Mouse (Mus musculus): Measurements from ENCODE around the gene Lifr.

Lifr gene

DNA sequence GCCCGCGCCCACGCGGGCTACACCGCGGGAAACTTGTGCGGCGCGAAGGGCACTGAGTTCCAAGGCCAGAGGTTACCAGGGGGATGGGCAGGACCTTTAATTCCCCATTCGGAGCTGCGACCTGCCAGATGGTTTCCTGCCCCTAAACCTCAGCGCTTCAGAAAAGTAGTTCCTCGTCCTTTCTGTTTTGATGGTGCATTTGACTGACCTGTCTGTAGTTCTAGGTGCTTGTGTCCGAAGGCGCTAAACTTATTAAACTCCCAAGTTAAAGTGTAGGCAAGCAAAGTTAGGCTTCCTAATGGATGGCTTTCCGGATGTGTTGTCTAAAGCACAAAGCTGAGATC, 39.5 kb downstream of the Lifr start:
- no peak for DNase-seq

GRCm38 (mm10) chr15:7130691-7131225, 40.3 kb downstream of the Lifr start:
- DNase-seq: no peak

- peak; percentile 23 for DNase-seq
These were observed 42.3 kb downstream of the Lifr start for GRCm38 (mm10) chr15:7132741-7133140.

GRCm38 (mm10) chr15:7134454-7135052, 44.1 kb downstream of the Lifr start:
- peak; percentile 18 for DNase-seq

DNA sequence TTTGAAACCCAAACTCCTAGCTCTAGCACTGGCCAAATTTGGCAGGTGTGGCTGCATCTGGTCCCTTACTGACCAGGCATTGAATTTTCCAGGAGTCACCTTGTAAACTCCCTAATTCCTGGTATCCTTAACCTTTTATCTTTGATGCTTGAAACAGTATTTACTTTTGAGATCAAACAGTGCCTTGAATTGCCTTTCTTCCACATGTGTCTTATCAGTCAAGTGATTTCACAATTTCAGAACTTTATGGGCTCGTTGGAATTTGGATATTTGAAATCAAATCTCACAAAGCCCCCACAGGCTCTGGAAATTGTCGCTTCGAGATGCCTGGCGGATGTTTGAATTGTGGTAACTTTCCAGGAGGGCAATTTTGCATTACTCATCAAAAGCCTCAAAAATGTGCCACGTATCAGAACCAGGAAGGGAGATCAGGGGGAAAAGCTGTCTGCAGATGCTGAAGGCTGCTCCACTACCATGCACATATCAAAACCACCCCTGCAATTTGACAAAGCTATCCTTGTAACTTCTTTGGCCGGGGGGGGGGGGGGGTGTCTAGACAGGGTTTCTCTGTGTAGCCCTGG, 45.7 kb downstream of the Lifr start:
- DNase-seq: no peak

DNA sequence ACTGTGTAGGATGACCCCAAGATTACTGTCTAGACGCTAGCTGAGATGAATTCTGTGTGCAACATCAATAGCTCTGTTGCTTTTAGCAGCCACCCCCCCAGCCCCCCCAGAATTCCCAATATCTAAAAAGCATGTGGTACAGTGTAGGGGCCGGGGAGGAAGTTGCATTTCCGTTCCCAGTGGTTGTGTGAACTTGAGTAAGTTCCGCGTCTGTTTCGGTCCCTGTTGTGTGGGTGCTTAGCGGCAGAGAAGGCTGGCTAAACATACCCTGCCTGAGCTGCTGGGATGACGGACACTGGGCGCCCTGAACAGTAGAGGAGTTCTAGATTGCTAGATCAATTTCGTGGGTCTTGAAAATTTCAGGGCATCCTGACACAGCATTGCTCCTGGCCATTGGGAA, 46.5 kb downstream of the Lifr start:
- DNase-seq: no peak

DNA sequence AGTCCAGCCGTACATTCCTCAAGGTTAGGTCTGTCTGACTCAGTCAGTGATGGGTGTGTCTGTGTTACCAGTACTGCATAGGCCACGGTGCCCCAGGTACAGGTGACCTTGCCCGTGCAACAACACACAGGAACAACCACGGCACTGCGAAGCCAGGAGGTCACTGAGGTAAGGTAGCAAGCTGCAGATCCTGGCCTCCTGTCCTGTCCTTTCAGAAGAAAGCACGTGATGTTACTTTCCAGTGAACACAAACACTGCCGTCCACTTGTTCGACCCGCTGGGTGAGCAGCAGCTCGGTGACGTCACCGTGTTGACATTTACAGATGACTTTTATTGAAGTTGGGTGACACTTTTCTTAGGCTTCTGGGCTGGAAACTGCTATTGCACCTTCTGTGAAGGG, 47.2 kb downstream of the Lifr start:
- no peak for DNase-seq

DNA sequence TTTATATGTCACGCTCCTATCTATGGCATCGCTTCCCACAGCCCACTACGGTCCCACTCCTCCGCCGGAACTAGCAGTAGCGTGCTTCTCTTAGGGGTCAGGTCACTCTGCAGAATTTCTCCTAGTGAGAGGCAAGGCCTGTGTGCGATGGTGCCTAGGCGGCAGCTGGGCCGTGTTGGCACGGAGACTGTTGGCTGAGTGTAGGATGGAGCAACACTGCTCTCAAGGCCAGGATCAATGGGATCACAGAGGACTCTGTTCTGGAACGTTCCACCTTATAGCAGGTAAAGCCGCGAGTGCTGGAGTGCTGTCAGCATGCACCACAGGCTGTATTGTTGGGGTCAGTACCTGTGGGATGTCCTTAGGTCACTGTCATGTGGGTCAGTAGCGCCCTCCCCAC, 48.1 kb downstream of the Lifr start:
- DNase-seq: no peak

DNA sequence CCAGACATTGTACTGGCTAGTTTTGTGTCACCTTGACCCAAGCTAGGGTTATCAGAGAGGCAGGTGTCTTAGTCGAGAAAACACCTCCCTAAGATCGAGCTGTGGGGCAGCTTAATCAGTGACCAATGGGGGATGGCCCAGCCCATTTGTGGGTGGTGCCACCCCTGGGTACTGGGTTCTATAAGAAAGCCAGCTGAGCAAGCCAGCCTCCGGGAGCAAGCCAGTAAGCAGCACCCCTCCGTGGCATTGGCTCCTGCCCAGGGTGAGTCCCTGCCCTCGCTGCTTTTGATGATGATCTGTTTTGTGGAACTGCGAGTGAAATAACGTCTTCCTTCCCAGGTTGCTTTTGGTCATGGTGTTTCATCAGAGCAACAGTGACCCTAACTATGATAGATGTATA, 49.9 kb downstream of the Lifr start:
- no peak for DNase-seq

- DNase-seq: no peak
These were observed 50.8 kb downstream of the Lifr start for GRCm38 (mm10) chr15:7141246-7141645.

GRCm38 (mm10) chr15:7143689-7144170, 53.3 kb downstream of the Lifr start:
- DNase-seq: no peak

- DNase-seq: no peak
These were observed 54.1 kb downstream of the Lifr start for GRCm38 (mm10) chr15:7144542-7144941.

DNA sequence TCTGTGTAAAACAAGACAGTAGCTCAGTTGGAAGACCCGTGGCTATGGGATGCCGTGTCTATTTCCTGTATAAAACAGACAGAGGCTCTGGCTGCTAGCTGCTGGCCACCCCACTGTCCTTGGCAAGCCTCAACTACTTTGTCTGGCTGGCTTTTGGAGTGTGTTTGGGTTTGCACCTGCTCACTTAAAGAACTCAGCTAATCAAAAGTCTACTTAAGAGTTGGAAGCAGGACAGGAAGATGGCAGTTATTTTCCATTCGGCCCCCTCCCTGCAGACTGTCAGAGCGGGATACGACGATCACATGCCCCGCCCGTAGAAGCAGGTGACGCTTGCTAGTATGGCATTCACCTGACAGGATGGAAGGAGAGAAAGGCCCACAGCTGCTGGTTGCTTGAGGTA, 54.5 kb downstream of the Lifr start:
- no peak for DNase-seq

DNA sequence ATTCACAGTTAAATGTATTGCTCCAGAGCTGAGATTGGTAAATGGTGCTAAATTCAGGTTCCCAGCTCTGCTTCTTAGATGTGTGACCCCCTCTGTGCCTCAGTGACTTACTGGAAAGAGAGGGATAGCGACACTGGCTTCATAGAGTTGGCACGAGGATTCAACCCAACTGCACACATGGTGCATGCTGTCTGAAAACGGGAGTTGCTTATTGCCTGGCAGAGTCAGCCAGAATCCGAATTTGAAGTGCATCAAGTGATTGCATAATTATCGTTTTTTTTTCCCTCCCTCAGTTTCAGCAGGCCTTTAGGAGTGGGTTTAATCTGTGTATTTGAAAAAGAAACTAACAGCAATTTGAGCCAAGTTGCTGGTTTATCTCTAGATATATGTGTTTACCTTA, 55.1 kb downstream of the Lifr start:
- DNase-seq: no peak

DNA sequence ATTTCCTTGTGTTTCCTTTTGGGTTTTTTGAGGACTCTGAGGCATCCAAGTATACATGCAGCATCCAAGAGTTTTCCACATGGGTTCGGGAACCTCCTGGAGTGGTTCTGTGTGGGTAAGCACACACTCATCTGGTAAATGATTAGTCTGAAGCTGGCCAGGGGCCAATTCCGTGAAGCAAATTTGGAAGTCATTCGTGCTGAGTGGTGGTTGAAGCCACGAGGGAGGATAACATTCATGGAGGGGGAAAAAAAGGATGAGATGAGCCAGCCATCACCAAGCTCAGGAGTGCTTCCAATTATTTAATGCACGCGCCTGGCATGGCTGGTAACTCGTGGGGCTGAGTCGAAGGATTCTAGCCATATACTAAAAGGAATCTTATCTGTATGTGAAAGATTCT, 56.1 kb downstream of the Lifr start:
- no peak for DNase-seq

DNA sequence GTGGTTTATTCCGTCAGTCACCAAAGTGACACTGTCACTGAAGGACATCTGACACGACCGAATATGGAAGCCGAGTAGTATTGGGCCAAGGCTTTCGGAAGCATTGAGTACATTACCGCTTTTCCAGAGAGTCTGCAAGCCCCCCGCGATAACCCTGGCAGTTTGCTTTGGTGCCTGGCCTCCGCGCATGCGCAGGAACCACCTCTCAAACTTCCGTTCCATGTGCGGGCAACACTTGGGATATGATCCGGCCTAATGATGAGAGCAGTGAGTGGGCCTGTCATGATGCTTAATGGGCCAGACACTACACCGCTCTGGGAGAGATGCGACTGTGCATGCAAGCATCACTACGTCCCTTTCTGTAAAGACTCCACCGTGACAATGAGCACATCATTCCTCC, 59.4 kb downstream of the Lifr start:
- DNase-seq: no peak

DNA sequence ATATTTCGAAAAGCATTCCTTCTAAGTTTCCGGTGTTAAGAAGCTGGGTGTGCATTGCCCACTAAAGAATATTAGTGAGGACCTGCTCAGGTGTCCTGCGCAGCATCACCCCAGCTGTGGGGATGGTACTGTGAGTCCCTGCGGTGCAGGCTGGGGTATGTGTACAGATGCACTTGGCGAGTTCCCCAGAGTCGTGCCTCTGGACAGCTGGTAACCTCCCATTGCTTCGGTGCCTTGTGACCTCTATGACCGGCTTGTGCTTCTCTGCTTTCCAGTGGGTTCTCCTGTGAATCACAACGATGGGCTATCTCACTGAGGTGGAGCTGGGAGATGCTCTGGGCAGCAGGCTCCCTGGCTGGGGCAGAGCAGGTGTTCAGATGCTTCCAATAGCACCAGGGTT, 60.2 kb downstream of the Lifr start:
- DNase-seq: no peak

- DNase-seq: no peak
These were observed 61.8 kb downstream of the Lifr start for GRCm38 (mm10) chr15:7152116-7152760.

- DNase-seq: no peak
These were observed 63.8 kb downstream of the Lifr start for GRCm38 (mm10) chr15:7154010-7154736.

DNA sequence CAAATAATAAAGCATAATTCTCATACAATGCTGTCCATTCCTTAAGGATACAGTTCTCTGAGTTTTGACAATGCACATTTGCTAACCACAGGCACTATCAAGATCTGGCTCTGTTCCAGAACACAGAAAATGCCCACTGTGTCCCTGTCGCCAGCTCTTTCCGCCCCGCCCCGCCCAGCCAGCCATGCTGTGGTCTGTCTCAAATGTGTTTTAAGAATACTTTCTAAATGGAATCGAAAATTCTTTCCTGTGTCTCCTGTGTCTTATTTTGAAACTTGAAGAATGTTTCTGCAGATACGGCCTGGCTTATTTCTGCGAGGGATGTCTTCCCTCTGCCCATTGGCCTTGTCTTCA, 64.3 kb downstream of the Lifr start:
- no peak for DNase-seq

DNA sequence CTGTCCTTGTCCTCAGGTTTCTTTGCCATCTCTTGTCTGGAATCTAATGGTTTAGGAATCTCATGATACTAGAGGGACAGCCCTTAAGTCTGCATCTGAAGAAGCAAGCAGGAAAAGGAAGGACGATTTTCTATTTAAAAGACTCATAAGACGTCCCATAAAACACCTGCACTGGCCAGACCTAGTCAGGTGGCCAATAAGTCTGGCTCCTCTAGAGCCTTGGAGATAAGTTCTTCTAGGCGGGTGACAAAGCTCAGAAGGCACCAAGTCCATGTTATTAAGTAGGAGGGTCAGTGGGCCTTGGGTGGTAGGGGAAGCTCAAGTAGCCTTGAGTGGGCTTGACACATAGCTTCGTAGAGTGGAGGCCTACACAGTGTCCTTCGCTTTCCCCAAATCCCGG, 67.2 kb downstream of the Lifr start:
- no peak for DNase-seq

DNA sequence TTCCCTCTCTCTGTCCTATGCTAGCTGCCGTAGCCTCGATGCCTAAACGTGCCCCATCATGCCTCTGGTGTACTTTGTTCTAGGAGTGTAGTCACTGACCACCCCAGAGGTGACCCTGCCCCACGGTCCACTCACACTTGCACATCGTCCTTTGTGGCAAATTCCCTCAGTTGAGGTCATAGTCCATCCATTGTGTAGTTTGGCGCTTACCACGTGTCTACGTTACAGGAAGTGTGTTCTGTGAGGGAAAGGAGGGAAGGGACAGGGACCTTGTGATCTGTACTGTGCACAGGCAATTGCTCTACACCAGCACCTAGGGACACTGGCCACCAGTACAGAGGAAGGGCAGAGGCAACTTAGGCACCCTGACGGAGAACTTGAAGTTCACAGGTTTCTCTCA, 69.5 kb downstream of the Lifr start:
- no peak for DNase-seq

DNA sequence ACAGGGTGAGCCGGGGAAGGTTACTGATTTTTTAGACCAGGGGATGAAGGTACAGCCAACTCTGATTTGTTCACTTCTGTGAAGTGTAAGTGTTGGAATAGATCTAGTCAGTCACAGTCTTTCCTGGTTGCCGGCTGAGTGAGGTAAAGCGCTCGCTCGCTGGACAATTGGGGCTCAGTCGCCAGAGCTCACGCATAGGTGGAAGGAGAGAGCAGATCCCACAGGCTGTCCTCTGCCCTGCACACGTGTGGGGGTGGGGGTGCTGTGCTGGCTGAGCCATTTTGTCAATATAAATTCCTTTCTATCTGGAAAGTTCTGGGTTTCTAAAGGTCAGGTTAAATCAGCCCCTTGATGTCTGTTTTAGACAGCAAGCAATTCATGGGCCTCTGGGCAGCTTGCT, 69.9 kb downstream of the Lifr start:
- DNase-seq: no peak

DNA sequence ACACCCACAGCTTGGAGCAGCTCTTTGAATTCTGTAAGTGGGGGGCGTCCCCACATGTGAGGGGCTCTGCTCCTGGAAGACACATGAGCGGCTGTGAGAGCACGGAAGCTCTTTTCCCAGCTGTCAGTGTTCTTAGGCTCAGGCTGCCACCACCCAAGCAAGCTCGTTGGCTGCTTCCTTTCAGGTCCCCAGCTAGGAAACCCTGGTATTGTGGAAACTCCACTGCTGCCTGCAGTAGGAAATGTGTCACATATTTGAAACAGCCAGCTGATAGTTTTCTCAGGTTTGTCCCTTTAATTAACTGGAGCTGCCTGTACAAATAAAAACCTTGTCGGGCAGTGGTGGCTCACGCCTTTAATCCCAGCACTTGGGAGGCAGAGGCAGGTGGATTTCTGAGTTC, 73.4 kb downstream of the Lifr start:
- DNase-seq: no peak
